Mouse (Mus musculus) hindlimb bud, embryonic 11.5 days (tissue): ENCODE results near the gene Ramp3.
"Not testable (repeated sequence)": the region's sequence is repeated elsewhere in the genome, so short reads cannot be mapped to it uniquely, and the experiment has no call there.

Source experiments
- DNase-seq: peaks from one replicate; pipeline ENCODE4 v3.0.0-alpha.2; 2012; ENCODE audit warnings: low read depth, low spot score; ENCODE audit errors: extremely low spot score

Gene Ramp3

DNA sequence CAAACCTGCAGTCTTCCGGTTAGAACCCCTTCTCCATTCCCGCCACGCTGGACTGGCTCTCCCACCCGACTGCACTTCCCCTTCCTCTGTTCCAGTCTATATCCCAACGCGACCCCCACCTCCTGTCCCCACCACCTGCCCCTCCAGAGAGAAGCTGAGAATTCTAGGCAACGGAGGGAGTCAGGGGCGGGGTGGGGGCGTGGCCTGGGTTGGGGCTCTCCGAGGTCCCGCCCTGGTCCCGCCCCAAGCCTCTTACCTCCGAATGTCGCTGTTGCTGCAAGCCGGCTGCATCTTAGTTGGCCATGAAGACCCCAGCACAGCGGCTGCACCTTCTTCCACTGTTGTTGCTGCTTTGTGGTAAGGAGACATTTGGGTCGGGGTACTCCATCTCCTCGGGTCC, at the start of gene Ramp3:
Ramp3 (plus strand) TSS at position 251 of the 400 bp plus-strand sequence.
- no peak for DNase-seq

DNA sequence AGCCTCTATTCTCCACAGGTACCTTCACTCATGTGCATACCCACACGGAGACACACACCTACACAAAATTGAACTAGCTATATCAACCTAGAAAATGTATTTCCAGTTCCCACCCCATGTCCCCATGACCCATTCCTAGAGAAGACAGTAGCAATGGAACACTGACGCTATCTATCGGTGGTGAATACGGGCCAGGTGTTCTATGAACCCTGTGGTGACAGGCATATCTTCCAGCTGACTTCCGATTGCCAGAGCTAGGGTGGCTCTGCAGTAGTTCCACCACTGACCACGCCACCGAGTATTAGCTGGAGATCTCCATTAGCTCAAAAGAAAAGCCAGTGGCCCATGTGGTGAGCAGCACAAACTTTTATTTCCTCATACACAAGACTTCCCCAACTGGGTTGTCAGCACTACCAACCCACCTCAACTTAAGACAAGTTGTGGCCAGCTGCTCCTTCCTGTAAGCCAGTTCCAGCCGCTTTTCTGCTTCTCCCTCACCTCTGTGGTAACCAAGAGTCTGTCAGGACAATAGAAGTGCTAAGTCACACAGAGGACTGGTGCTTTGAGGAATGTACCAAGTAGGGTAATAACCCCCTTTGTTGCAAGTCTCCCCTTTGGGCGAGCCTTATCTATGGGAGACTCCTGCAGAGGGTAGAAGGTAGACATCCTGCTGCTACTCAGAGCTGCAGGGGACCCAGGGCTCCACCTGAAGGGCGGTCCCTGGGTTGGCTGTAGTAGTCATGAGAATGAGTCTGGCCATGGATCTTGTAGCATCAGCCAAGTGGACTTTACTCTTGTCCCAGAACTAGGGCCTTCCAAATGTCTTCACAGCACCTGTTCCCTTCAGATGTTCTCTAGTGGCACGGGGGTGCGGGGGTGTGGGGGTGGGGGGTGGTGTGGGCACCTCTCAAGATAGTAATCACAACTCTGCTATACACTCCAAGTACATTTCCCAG, 42.8 kb upstream of the Ramp3 start:
- no peak for DNase-seq

- DNase-seq = no peak
Measured at GRCm38 (mm10) chr11:6623704-6624103, 34.6 kb upstream of the Ramp3 start.

DNA sequence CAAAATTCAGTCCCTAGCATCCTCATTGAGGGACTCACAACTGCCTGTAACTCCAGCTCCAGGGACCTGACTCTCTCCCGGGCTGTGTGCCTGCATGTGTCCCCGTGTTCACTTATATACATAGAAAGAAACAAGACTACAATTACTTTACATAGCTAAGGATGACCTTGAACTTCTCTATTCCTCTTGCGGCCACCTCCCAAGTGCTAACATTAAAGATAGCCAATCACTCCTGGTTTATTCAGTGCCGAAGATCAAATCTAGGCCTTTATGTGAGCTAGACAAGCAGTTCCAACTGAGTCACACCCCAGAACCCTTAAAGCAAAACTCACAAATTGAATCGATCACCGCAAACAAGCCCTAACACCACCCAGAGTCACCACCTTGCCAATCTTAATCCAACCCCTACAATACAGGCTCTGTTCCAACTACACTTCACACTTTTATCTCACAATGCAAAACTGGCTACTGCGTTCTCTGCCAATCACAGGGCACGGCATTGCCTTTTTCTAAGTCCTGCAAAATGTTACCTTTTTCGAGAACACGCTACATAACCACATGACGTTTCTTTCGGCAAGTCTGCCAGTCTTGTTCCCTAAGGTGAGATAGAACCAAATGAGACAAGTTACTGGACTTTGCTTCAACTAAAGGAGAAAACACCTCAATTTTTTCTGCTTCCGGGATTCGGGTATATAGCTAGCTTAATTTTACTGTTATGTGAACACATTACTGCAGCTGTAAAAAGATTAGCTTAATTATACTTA, 33.5 kb upstream of the Ramp3 start:
- DNase-seq = no peak

DNA sequence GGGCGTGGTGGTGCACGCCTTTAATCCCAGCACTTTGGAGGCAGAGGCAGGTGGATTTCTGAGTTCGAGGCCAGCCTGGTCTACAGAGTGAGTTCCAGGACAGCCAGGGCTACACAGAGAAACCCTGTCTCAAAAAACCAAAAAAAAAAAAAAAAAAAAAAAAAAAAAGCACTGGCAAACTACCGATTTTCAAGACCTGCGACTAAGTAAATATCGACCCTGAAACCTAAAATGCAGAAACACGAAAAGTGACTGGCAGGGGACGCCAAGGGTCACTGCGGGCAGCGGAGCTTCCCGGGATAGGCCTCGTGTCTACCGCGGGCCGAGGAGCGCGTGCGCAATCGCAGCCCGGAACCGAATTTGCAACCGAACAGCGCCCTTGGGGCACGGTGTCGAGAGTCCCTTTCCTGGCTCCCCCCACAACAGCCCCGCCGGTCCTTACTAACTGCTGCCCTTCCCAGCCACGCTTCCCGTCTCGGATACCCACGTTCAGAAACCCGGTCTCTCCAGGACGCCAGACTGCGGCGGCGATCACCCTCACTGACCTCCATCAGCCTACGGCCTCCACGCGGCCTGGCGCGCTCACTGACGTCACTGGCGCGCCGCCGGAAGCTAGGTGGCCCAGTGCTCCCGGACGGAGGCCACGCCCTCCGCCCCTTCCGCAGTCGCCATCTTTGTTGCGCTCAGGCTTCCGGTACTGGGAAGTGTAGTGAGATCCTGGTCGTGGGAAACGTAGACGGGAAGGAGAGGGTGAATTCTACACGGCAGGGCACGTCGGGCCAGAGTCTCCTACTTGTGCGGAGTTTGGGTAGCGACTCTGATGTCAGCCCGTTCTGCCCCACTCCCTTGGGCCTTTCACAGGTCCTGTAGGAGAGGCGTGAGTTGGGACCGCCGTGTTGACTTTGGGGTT, 32.6 kb upstream of the Ramp3 start, which contains the start of gene Tbrg4:
Tbrg4 (minus strand) TSS at position 590 of the 910 bp plus-strand sequence.
- DNase-seq = peak; percentile 85

GRCm38 (mm10) chr11:6626388-6626772, 31.9 kb upstream of the Ramp3 start:
- no peak for DNase-seq

DNA sequence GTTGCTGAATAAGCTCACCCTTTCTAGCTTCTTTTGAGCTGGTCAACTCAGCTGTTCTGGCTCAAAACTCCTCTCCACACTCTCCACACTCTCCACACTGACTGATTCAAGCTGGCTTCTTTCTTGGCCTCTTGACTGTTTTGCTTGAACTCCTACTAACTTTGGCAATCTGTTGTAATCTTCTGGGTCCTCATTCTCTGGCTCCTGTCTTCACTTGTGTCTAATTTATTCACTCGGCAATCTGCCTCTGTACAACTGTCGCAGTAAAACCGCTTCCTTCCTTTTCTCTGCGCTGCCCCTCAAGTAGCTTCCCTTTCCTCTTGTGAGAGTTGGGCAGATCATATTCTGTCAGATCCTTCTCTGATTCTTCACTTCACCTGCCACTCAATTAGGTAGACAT, 30.6 kb upstream of the Ramp3 start:
- no peak for DNase-seq

DNA sequence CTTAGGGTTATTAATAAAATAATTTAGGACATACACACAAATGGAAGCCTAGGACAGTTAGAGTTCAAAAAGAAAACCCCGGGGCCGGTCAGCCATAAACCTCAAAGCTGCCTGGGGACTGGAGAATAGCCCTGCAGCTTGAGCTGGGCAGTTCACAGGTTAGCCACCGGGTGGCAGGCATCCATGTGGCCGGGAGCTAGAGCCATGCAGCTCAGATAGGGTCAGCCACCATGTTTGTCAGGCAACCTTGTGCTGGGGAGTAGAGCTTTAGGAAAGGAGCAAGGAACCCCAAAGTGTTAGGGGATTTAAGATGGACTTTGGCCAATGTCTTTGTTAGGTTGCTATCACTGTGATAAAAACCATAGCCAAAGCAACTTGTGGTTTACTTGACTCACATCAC, 29.8 kb upstream of the Ramp3 start:
- DNase-seq = no peak

GRCm38 (mm10) chr11:6629655-6630054, 28.7 kb upstream of the Ramp3 start:
- DNase-seq = no peak

DNA sequence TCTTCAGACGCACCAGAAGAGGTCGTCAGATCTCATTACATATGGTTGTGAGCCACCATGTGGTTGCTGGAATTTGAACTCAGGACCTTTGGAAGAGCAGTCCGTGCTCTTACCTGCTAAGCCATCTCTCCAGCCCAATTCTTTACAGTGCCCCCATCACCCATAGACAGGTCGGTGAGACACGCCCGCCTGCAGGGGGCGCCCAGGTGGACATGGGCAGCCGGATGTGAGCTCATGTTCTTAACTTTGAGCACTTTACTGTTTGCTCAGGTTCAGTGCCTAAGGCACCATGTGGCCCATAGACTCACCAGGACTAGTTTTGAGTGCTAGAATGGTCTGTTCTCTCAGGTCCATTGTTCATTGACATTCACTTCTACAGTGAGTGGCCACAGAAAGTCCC, 22.2 kb upstream of the Ramp3 start:
- DNase-seq = no peak

GRCm38 (mm10) chr11:6638537-6638936, 19.8 kb upstream of the Ramp3 start, which contains the start of gene Wap:
Wap (minus strand) TSS chr11:6638637.
- DNase-seq = no peak

- DNase-seq = no peak
Measured at GRCm38 (mm10) chr11:6639072-6639471, 19.2 kb upstream of the Ramp3 start.

GRCm38 (mm10) chr11:6644566-6644965, 13.8 kb upstream of the Ramp3 start:
- no peak for DNase-seq

GRCm38 (mm10) chr11:6647831-6648724, 10.2 kb upstream of the Ramp3 start:
- no peak for DNase-seq

GRCm38 (mm10) chr11:6650519-6650918, 7.8 kb upstream of the Ramp3 start:
- no peak for DNase-seq

DNA sequence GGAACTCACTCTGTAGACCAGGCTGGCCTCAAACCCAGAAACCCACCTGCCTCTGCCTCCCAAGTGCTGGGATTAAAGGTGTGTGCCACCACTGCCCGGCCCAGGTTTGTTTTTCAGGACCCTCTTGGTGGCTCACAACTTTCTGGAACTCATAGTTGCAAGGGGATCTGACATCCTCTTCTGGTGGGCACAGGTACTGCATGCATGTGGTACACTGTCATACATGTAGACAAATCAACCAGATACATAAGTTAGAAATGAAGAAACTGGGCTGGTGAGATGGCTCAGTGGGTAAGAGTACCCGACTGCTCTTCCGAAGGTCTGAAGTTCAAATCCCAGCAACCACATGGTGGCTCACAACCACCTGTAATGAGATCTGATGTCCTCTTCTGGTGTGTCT, 5.3 kb upstream of the Ramp3 start:
- not testable (repeated sequence) for DNase-seq

- DNase-seq = peak; percentile 72
Measured at GRCm38 (mm10) chr11:6654903-6655302, 3.4 kb upstream of the Ramp3 start.

- no peak for DNase-seq
Measured at GRCm38 (mm10) chr11:6661206-6661605, 2.9 kb downstream of the Ramp3 start.

GRCm38 (mm10) chr11:6666634-6667033, 8.3 kb downstream of the Ramp3 start:
- DNase-seq = no peak

DNA sequence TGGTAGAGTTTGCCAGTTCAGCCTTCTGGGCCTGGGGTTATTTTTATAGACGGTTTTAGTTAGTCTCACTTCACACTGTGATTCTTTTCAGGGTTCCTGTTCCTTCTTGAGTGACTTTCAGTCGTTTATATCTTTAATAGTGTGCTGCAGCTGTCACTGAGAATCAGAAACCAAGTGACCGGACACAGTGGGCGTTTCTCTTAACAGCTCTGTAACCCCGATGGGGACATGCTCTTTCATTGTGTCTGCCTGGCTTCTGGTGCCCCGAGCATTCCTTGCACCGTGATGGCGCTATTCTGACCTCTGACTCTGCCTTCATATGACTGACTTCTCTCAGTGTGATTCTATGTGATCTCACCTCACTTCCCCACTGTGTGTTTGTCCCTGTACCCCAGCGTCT, 10.7 kb downstream of the Ramp3 start:
- no peak for DNase-seq
